Mouse (Mus musculus): ENCODE results near the gene Rel.

GRCm38 (mm10) chr11:23741386-23741785 is 29.4 kb downstream of the Rel start:
- TF ChIP-seq CTCF (IDR thresholded peaks at IDR 0.05; ENCODE audit: borderline replicate concordance, insufficient read depth, low read length): no peak
- TF ChIP-seq POLR2A (IDR thresholded peaks at IDR 0.05; ENCODE audit: low read depth, low read length): no peak

All from embryonic fibroblast, embryonic 13.5 days (primary cell).